Mouse (Mus musculus): ENCODE results near the gene Dab2ip.

DNA sequence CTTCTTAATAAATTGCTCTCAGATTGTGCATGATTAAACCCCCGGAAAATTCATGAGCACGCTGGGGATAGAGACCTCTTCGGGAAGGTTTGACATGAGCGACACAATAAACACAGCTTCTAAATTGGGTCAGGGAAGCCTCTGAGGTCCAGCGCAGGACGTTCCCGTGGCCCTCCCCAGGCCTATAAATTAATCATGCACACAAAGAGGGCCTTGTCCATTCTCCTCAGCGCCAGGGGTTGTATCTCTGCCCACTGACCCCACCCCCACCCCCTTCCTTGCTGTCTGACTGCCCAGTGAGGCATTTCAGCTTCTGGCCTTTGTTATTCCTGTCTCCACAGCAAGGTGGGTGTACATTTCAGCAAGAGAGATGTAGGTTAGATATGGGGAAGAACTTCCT is 49.4 kb downstream of the Dab2ip start:
- no peak for TF ChIP-seq EP300 (optimal IDR thresholded peaks at IDR 0.05)
- no peak for TF ChIP-seq CTCF (IDR thresholded peaks at IDR 0.05; ENCODE audit: low read depth)
